Mouse (Mus musculus) ES-E14 (cell line): ENCODE data around the gene Pmm2. TPM values are rescaled to one million over a fixed set of nuclear protein-coding genes. Genes with fewer than 3 reads are reported as not detected.

Experiments used
- DNase-seq: peaks from one replicate; pipeline ENCODE4 v3.0.0-alpha.2; 2013; ENCODE audit warnings: low read depth, low spot score
- H3K27ac ChIP-seq: 2 replicates; pipeline ENCODE4 v1.5.1; 2012; ENCODE audit warnings: low read depth, mild to moderate bottlenecking, low read length, moderate library complexity, mixed read lengths; ENCODE audit not compliant: poor library complexity, insufficient read depth, severe bottlenecking
- H3K36me3 ChIP-seq: 2 replicates; pipeline ENCODE4 v1.6.1; 2012; ENCODE audit warnings: mild to moderate bottlenecking, low read length, moderate library complexity, mixed read lengths; ENCODE audit not compliant: control insufficient read depth, poor library complexity, insufficient read depth, severe bottlenecking
- H3K4me1 ChIP-seq, 2 experiments: fragments of 150-350 bp in 1 of 2; sonication (generic) in 1 of 2; 2 replicates each; pipeline ENCODE4 v1.6.1; 2012; ENCODE audit warnings: low read length in 2 of 2, mild to moderate bottlenecking in 1 of 2, mixed read lengths in 1 of 2; ENCODE audit not compliant: control insufficient read depth in 2 of 2, insufficient read depth in 2 of 2, poor library complexity in 1 of 2
- H3K4me3 ChIP-seq, 2 experiments: fragments of 150-350 bp in 1 of 2; sonication (generic) in 1 of 2; 2 replicates each; pipeline ENCODE4 v1.5.1; 2012; ENCODE audit warnings: low read length in 2 of 2, low read depth in 1 of 2, mild to moderate bottlenecking in 1 of 2, mixed read lengths in 1 of 2; ENCODE audit not compliant: insufficient read depth in 1 of 2, poor library complexity in 1 of 2, severe bottlenecking in 1 of 2
- H3K9ac ChIP-seq: 2 replicates; pipeline ENCODE4 v1.6.1; 2012; ENCODE audit warnings: low read depth, mild to moderate bottlenecking, low read length, mixed read lengths; ENCODE audit not compliant: poor library complexity, insufficient read depth, severe bottlenecking
- H3K9me3 ChIP-seq: fragments of 150-350 bp; sonication (generic); 2 replicates; pipeline ENCODE4 v1.6.1; 2012; ENCODE audit warnings: low read depth, mild to moderate bottlenecking, low read length; ENCODE audit not compliant: control insufficient read depth, insufficient read depth
- CHD2 ChIP-seq: IDR thresholded peaks from 2 replicates; pipeline ENCODE4 v1.6.1; 2014; ENCODE audit warnings: mild to moderate bottlenecking, low read depth, low read length, inconsistent platforms
- HCFC1 ChIP-seq: IDR thresholded peaks from 2 replicates; pipeline ENCODE4 v1.6.1; 2012; ENCODE audit warnings: low read length, inconsistent platforms, borderline replicate concordance; ENCODE audit not compliant: insufficient read depth
- MAFK ChIP-seq: IDR thresholded peaks from 2 replicates; pipeline ENCODE4 v1.6.1; 2014; ENCODE audit warnings: mild to moderate bottlenecking, low read depth, low read length, inconsistent platforms; ENCODE audit not compliant: insufficient read depth
- ZC3H11A ChIP-seq: IDR thresholded peaks from 2 replicates; pipeline ENCODE4 v1.6.1; 2012; ENCODE audit warnings: low read depth, mild to moderate bottlenecking, inconsistent platforms, low read length, borderline replicate concordance
- ZNF384 ChIP-seq: IDR thresholded peaks from 2 replicates; pipeline ENCODE4 v1.6.1; 2012; ENCODE audit warnings: low read depth, low read length, inconsistent platforms
- in situ Hi-C, 2 experiments: fragments of 600-800 bp; cut with MboI; formaldehyde crosslinking; loops; one replicate each; pipeline ENCODE4 v1.15.1; 2025; ENCODE audit warnings: low sequenced_read_pairs in 2 of 2, inconsistent platforms in 1 of 2; ENCODE audit not compliant: unreplicated experiment in 2 of 2
- total RNA-seq: library from RNA; depleted of rRNA; stranded (reverse); fragments of 300-350 nt; gene quantifications from 2 replicates; pipeline ENCODE4 v1.2.3, GENCODE M21; 2012

Pmm2 gene
- total RNA-seq, 1 experiment: 34.8 TPM

- TF ChIP-seq CHD2 (no peak), MAFK (no peak), HCFC1 (no peak), ZNF384 (no peak), ZC3H11A (no peak)
- Histone ChIP-seq H3K4me1 (peaks cover 0 to 3% of the 10 kb centered on the region in 2 experiments; a peak in 1 of 4 replicates), H3K27ac (no peak overlapping the region), H3K4me3 (no peak overlapping the region), H3K9me3 (no peaks in the 10 kb centered on the region), H3K9ac (no peak overlapping the region), H3K36me3 (no peaks in the 10 kb centered on the region)
- in situ Hi-C loops: no loop called here
- DNase-seq: no peak
These were observed 33.7 kb upstream of the Pmm2 start for GRCm38 (mm10) chr16:8603789-8604188.

- H3K4me3 ChIP-seq: no peak overlapping the region
- no peaks in the 10 kb centered on the region for H3K36me3 ChIP-seq
- TF ChIP-seq HCFC1 (no peak), ZC3H11A (no peak)
- in situ Hi-C loops: no loop called here
- DNase-seq: no peak
- no peak overlapping the region for H3K9ac ChIP-seq
- H3K9me3 ChIP-seq: no peaks in the 10 kb centered on the region
- no peak overlapping the region for H3K27ac ChIP-seq
- no peaks in the 10 kb centered on the region for H3K4me1 ChIP-seq
These were observed 27.1 kb upstream of the Pmm2 start for GRCm38 (mm10) chr16:8610397-8610796.

GRCm38 (mm10) chr16:8612214-8613005 lies 25.1 kb upstream of the Pmm2 start:
- no peak for DNase-seq
- H3K4me1 ChIP-seq: no peaks in the 10 kb centered on the region
- no peak overlapping the region for H3K27ac ChIP-seq
- H3K9ac ChIP-seq: no peak overlapping the region
- H3K36me3 ChIP-seq: no peaks in the 10 kb centered on the region
- TF ChIP-seq MAFK: no peak
- TF ChIP-seq ZC3H11A: no peak
- TF ChIP-seq HCFC1: no peak
- TF ChIP-seq CHD2: no peak
- no peak for TF ChIP-seq ZNF384
- H3K4me3 ChIP-seq: no peak overlapping the region
- in situ Hi-C loops: no loop called here
- no peaks in the 10 kb centered on the region for H3K9me3 ChIP-seq

GRCm38 (mm10) chr16:8613039-8613438 lies 24.4 kb upstream of the Pmm2 start:
- H3K27ac ChIP-seq: no peak overlapping the region
- TF ChIP-seq MAFK (no peak), ZC3H11A (no peak), CHD2 (no peak)
- H3K9ac ChIP-seq: no peak overlapping the region
- in situ Hi-C loops: no loop called here
- no peaks in the 10 kb centered on the region for H3K9me3 ChIP-seq
- no peaks in the 10 kb centered on the region for H3K4me1 ChIP-seq
- H3K4me3 ChIP-seq: no peak overlapping the region
- no peak for DNase-seq
- H3K36me3 ChIP-seq: no peaks in the 10 kb centered on the region

GRCm38 (mm10) chr16:8613447-8613846 lies 24.0 kb upstream of the Pmm2 start:
- H3K9me3 ChIP-seq: no peaks in the 10 kb centered on the region
- TF ChIP-seq CHD2 (no peak), HCFC1 (no peak)
- H3K4me1 ChIP-seq: no peaks in the 10 kb centered on the region; a peak in 1 of 4 replicates
- no peak for DNase-seq
- H3K27ac ChIP-seq: no peak overlapping the region
- in situ Hi-C loops: no loop called here
- H3K36me3 ChIP-seq: no peaks in the 10 kb centered on the region
- no peak overlapping the region for H3K9ac ChIP-seq
- no peak overlapping the region for H3K4me3 ChIP-seq
